Mouse (Mus musculus) E14TG2a.4 (cell line): Measurements from ENCODE around the gene Lnx2.

Experiments
- CTCF ChIP-seq: conservative IDR thresholded peaks from 2 replicates; pipeline ENCODE4 v1.5.1; 2014; ENCODE audit warnings: low read length
- POU5F1 ChIP-seq: IDR thresholded peaks from 2 replicates; pipeline ENCODE4 v1.6.1; 2014; ENCODE audit warnings: low read length, borderline replicate concordance

GRCm38 (mm10) chr5:147075103-147076025, 1.0 kb downstream of the Lnx2 start:
- TF ChIP-seq CTCF (no peak), POU5F1 (no peak)
